Mouse (Mus musculus) lung, postnatal 14 days (tissue): Measurements from ENCODE around the gene Rpia.

Experiments
- DNase-seq: peaks from one replicate; pipeline ENCODE4 v3.0.0; 2021

Gene Rpia

DNA sequence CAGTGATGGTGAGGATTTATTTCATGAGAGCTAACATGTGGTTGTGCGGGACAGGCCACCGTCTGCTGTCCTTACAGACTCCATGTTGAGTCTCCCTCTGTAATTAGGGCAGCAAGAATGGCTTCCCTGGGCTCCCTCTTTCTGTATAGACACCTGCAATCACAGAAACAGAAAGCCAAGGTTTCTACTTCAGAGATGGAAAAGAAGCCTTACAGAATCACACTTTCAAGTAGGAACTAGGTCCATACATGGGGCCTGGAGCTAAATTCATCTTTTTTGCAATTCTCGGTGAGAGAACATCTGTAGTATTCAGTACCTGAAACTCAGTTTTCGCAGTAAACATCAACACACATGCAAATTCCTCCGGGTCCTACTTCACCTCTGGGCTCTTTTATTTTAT is 44.3 kb downstream of the Rpia start:
- DNase-seq, result no peak

DNA sequence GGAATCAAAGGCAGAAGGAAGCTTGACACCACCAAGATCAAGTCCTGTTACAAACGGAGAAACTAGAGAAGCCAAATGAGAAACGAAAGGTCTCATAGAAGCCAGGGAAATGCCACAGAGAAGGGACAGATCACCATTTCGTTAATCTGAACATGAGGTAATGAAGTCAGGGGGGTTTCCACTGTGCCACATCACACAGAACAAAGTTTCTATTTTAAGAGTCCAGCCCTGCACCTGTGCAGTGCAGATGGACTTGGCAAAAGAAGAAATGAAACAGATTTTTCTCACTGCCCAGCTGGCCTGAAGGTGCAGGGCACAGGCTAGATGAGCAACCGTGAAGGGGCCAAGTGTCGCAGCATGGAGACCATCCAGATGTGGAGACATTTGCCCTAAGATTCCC is 48.1 kb downstream of the Rpia start:
- no peak for DNase-seq

DNA sequence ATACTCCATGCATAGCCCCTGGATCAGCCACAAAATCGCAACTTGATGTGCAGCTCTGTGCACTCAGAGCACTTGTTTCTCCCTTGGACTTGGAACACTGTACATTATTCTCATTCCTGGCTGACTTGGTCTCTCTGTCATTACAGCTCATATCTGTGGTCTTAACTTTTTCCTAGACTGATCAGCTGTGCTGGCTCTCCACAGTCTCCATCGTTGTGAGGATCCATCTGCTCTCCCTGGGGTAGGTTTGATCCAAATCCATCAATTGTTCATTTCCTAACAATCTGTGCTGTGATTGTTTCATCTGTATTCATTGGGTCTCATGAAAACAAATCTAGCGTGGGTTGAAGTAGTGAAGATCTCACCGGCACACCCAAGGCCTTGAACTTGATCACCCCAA is 49.2 kb downstream of the Rpia start:
- DNase-seq, result no peak

DNA sequence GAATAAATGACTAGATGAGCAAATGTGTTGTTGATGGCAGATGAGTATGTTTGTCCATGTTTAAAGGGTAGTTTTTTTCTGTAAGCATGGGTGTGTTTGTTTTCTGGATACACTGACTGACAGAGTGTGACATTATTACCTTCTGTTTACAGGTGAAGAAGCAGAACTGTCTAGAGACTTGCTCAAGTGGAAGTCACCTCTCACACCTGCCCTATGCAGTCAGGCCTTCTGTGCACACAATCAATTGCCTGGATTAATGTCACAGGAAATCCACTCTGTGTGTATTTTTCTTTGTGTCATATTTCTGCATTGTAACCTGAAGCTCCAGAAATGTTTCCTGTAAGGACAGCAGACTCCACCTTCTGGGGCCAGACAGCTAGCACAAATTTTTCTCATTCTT is 51.5 kb downstream of the Rpia start:
- no peak for DNase-seq

DNA sequence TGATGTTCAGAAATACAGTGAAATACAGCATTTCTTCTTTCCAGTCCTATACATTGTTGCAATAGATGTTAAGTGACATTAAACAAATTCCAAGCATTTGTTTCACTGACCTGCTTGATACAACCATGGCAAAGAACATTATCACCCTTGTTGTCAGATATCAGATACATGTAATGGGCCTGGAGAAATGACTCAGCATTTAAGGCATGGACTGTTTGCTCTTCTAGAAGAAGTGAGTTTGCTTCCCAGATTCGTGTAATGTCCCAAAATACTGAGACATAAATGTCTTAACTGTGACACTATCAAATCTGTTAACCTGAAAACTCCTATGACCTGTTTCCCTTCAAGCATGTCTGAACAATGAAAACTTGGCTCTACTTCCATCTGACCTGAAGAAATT is 52.6 kb downstream of the Rpia start:
- DNase-seq, result no peak

DNA sequence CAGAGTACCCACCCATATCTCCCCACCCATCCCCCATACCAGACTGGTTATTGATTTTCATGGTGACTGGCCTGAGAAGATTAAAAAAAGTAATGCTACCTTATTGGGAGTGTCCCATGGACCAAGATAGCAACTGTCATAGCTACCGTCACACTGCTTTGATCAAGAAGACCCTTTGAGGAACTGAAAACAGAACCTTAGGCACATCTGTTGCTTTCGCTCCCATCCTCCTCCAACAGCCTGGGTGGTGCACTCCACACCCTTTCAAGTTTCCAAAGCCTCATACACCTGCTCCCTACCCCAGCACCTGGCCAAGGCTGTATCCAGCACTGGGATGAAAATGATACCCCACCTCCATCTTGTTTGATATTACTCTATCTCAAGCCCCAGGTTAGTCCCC is 56.5 kb downstream of the Rpia start:
- DNase-seq, result no peak

DNA sequence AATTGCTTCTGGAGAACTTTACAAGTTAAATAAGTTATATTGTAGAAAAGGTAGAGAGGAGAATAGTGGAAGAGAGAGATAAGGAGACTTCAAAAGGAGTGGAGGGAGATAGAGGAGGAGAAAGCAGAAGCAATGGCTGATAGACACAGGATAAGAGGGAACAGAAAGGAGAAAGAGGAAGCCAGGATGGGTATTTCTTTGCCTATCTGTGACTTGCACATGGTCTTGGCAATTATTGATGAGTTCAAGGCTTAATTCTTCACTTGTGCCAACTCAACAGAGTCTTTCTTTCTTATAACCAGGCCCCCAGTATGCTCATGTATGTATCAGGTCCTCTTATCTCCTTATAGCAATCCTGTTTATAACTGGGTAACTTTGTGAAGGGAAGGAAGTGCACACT is 61.2 kb downstream of the Rpia start:
- DNase-seq, result no peak

DNA sequence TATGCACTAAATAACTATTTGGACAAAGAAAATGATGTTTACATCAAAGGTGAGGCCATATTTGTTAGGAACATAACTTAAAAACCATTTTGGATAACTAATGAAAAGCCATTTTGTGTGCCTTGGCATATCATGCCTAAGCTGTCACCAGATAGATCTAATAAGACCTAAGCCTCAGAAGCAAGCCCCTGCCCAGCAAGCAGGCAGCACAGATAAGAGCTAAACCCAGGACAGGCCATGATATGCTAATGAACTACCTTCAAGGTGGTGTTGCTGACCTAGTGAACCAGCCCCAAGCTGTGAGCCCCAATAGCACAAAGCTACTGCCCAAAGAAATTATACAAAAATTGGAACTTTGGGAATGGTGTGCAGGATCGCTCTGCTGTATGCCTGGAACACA is 62.9 kb downstream of the Rpia start:
- DNase-seq, result no peak

DNA sequence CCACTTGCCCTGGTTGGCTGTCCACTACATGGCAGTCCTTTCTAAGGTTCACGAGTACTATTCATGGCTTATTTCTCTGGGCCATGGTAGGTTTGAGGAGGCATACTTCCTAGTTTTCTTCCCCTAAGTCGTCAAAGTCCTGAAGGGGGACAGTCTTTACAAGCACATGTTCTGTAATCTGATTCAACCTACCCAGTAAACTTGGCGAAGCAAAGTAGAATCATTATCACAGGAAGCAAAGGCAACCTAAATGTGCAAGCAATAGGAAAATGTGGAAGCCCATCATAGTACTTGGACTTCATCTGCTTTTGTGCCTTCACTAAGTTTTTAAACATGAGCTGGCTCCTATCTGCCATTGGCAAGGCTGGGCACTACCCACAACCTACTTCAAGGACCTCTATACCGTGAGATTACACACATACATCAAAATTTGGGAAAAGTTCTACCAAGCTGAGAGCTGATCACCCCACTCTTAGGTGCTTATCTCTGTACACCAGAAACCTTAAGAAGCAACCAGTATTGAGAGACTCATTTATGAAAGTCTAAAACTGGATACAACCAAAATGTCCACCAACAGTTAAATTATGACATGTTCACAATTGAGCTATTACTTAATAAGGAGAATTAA is 64.8 kb downstream of the Rpia start:
- no peak for DNase-seq

DNA sequence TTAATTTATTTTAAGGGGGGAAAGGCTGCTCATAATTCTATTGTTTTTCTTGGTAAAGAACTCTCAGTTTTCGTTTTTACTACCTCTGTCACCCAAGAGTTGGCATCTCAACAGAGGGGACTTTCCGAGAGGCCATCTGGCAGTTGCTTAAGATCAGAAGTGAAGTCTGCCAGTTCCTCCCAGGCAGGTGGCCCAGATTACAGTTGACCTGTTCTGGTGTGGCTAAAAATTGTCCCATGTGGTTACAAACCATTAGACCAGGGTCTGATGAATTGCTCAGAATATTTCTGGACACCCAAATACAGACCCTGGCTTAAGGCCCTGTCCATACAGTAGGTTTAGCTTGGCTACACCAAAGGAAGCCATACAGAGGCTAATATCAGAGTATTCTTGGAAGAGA is 66.4 kb downstream of the Rpia start:
- no peak for DNase-seq

DNA sequence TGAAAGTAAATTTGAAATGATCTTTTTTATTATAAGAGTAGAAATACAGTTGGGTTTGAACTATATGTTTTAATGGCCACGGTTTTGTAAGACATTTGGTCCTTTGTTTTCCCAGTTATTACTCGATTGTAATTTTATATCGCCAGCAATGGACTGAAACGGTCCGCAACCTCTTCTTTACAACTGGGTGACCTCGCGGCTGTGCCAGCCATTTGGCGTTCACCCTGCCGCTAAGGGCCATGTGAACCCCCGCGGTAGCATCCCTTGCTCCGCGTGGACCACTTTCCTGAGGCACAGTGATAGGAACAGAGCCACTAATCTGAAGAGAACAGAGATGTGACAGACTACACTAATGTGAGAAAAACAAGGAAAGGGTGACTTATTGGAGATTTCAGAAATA is 67.3 kb downstream of the Rpia start:
- no peak for DNase-seq

DNA sequence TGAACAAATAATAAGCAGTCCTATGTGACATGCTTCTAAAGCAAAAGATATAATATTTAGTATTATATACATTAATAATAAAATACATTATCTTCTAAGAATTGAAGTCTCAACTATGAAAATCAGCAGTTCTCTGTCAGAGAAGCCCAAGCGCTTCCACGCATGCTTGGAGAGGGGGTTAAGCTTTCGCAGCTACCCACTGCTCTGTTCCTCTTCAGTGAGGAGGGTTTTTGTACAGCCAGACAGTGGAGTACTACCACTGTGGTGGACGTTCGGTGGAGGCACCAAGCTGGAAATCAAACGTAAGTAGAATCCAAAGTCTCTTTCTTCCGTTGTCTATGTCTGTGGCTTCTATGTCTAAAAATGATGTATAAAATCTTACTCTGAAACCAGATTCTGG is 69.7 kb downstream of the Rpia start:
- DNase-seq, result no peak

DNA sequence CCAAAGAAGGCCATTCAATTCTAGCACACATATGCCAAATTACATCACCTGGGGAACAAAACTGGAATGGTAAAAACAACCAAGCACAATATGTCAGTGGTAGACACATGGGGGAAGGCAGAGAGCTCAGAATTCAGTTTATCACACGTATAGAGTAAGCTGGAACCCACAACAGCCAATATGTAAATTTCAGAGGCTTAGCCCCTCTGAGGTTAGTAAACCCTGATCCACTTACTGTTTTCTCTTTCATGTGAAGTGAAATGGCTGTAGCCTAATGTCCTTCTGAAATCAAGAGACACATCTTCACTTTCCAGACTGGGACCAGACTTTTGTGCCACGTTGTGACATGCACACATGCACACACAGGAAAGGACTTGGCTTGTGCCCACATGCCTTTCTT is 73.3 kb downstream of the Rpia start:
- no peak for DNase-seq

DNA sequence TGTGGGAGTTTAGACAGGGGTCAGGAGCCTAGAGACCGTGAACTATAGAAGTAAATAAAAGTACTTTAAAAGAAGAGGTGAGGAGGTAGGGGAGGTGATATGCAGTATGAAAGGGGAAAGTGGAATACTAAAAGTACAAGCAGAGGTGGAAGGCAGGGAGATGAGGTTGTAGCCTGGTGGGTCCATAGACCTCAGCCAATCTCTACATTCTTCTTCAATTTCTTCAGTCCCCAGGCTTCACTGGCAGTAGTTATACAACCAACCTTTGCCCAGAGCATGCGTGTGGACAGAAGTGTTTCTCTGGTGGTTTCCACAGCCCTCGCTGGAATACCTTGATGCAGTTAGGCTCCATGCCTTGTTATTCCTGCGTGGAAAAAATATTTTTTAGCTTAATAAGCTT is 73.9 kb downstream of the Rpia start:
- DNase-seq, result no peak

DNA sequence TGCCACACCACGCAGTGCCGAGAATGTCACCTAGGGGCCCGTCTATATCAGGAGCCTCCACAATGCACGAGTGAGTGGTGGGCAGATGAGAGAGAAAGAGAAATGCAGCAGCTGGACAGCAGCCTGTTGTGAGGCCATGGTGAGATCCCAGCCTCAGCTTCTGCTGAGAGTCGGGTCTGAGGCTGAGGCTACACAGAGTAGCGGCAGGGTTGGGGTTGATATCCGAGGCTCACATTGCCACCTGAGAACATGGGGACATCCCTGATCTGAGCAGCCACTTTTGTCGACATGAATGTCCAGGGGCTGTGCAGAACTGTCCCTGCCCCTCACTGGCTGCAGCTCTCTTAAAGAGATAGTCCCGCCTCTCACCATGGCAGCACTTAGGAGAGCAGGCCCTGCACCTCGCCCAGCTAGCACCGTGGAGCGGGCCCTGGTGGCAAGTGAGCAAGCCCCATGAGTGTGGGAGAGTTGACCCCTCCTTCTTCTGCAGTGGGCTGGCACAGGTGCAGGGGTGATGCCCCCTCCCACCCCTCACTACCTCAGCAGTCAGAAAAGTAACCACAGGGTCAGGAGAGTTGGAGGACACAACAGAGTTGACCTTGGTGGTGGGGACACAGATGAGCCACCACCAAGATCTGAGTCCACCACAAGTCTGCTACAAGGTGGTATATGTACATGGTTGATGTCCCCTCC is 75.2 kb downstream of the Rpia start:
- DNase-seq, result no peak
